Mouse (Mus musculus): ENCODE results near the gene Gm10717. TPM values are rescaled to one million over a fixed set of nuclear protein-coding genes. Genes with fewer than 3 reads are reported as not detected.
"Not testable (repeated sequence)": the region's sequence is repeated elsewhere in the genome, so short reads cannot be mapped to it uniquely, and the experiment has no call there.

Gene Gm10717
- polyA plus RNA-seq, 1 experiment from 2014 or later, result 0.65 TPM

GRCm38 (mm10) chr9:3015354-3015753 is 9.9 kb upstream of the Gm10717 start, which contains the start of gene Gm10720:
Gm10720 (plus strand) TSS chr9:3015654.
- not testable (repeated sequence) for H3K27ac ChIP-seq; H3K4me2 ChIP-seq; H3K27me3 ChIP-seq; H3K4me1 ChIP-seq; H3K36me3 ChIP-seq (ENCODE audit: poor library complexity, severe bottlenecking); H3K4me3 ChIP-seq; H3K9me3 ChIP-seq (replicated peaks); H3K9ac ChIP-seq; ATAC-seq
- 65% methylated on average over 5 of the region's 9 CpGs for WGBS

DNA sequence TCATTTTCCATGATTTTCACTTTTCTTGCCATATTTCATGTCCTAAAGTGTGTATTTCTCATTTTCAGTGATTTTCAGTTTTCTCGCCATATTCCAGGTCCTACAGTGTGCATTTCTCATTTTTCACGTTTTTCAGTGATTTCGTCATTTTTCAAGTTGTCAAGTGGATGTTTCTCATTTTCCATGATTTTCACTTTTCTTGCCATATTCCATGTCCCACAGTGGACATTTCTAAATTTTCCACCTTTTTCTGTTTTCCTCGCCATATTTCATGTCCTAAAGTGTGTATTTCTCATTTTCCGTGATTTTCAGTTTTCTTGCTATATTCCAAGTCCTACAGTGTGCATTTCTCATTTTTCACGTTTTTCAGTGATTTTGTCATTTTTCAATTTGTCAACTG is 9.3 kb upstream of the Gm10717 start:
- not testable (repeated sequence) for H3K9me3 ChIP-seq (replicated peaks); H3K27ac ChIP-seq; H3K9ac ChIP-seq; H3K27me3 ChIP-seq; H3K36me3 ChIP-seq (ENCODE audit: poor library complexity, severe bottlenecking); H3K4me3 ChIP-seq; ATAC-seq; H3K4me1 ChIP-seq; H3K4me2 ChIP-seq
- 83% methylated on average over 6 of the region's 6 CpGs for WGBS

DNA sequence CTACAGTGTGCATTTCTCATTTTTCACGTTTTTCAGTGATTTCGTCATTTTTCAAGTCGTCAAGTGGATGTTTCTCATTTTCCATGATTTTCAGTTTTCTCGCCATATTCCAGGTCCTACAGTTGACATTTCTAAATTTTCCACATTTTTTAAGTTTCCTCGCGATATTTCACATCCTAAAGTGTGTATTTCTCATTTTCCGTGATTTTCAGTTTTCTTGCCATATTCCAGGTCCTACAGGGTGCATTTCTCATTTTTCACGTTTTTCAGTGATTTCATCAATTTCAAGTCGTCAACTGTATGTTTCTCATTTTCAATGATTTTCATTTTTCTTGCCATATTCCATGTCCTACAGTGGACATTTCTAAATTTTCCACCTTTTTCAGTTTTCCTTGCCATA is 8.1 kb upstream of the Gm10717 start, which contains the start of gene Gm10719:
Gene Gm10719, plus strand, starts transcription at position 301 of the 400 bp plus-strand sequence.
- not testable (repeated sequence) for H3K27me3 ChIP-seq; H3K27ac ChIP-seq; ATAC-seq; H3K9me3 ChIP-seq (replicated peaks); H3K9ac ChIP-seq; H3K36me3 ChIP-seq (ENCODE audit: poor library complexity, severe bottlenecking); H3K4me1 ChIP-seq; H3K4me2 ChIP-seq; H3K4me3 ChIP-seq
- 69% methylated on average over 1 of the region's 9 CpGs for WGBS

- not testable (repeated sequence) for H3K4me1 ChIP-seq; H3K36me3 ChIP-seq (ENCODE audit: poor library complexity, severe bottlenecking); H3K4me3 ChIP-seq; H3K9ac ChIP-seq; H3K27ac ChIP-seq; H3K4me2 ChIP-seq; H3K9me3 ChIP-seq (replicated peaks); ATAC-seq; H3K27me3 ChIP-seq
- WGBS, result 62% methylated on average over 9 of the region's 9 CpGs
Observed at GRCm38 (mm10) chr9:3018944-3019343, 6.3 kb upstream of the Gm10717 start.

DNA sequence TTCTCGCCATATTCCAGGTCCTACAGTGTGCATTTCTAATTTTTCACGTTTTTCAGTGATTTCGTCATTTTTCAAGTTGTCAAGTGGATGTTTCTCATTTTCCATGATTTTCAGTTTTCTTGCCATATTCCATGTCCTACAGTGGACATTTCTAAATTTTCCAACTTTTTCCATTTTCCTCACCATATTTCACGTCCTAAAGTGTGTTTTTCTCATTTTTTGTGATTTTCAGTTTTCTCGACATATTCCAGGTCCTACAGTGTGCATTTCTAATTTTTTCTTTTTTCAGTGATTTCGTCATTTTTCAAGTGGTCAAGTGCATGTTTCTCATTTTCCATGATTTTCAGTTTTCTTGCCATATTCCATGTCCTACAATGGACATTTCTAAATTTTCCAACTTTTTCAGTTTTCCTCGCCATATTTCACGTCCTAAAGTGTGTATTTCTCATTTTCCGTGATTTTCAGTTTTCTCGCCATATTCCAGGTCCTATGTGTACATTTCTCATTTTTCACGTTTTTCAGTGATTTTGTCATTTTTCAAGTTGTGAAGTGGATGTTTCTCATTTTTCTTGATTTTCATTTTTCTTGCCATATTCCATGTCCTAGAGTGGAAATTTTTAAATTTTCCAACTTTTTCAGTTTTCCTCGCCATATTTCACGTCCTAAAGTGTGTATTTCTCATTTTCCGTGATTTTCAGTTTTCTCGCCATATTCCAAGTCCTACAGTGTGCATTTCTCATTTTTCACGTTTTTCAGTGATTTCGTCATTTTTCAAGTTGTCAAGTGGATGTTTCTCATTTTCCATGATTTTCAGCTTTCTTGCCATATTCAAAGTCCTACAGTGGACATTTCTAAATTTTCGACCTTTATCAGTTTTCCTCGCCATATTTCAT is 5.1 kb upstream of the Gm10717 start:
- H3K9ac ChIP-seq; H3K9me3 ChIP-seq (replicated peaks); H3K4me2 ChIP-seq; H3K36me3 ChIP-seq (ENCODE audit: poor library complexity, severe bottlenecking); H3K27me3 ChIP-seq; H3K4me1 ChIP-seq; H3K27ac ChIP-seq; H3K4me3 ChIP-seq: not testable (repeated sequence)
- peak; percentile 78 for ATAC-seq
- WGBS, result 79% methylated on average over 17 of the region's 19 CpGs

DNA sequence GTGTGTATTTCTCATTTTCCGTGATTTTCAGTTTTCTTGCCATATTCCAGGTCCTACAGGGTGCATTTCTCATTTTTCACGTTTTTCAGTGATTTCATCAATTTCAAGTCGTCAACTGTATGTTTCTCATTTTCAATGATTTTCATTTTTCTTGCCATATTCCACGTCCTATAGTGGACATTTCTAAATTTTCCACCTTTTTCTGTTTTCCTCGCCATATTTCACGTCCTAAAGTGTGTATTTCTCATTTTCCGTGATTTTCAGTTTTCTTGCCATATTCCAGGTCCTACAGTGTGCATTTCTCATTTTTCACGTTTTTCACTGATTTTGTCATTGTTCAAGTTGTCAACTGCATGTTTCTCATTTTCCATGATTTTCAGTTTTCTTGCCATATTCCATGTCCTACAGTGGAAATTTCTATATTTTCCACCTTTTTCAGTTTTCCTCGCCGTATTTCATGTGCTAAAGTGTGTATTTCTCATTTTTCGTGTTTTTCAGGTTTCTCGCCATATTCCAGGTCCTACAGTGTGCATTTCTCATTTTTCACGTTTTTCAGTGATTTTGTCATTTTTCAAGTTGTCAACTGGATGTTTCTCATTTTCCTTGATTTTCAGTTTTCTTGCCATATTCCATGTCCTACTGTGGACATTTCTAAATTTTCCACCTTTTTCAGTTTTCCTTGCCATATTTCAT is 2.8 kb upstream of the Gm10717 start:
- not testable (repeated sequence) for H3K4me1 ChIP-seq; H3K36me3 ChIP-seq (ENCODE audit: poor library complexity, severe bottlenecking); H3K4me3 ChIP-seq; H3K9ac ChIP-seq; H3K27ac ChIP-seq; ATAC-seq; H3K27me3 ChIP-seq; H3K4me2 ChIP-seq; H3K9me3 ChIP-seq (replicated peaks)
- WGBS, result 72% methylated on average over 11 of the region's 13 CpGs

- H3K4me1 ChIP-seq; H3K4me2 ChIP-seq; H3K4me3 ChIP-seq; H3K9ac ChIP-seq; ATAC-seq; H3K27ac ChIP-seq; H3K36me3 ChIP-seq (ENCODE audit: poor library complexity, severe bottlenecking); H3K27me3 ChIP-seq; H3K9me3 ChIP-seq (replicated peaks): not testable (repeated sequence)
- 73% methylated on average over 12 of the region's 13 CpGs for WGBS
Observed at GRCm38 (mm10) chr9:3023312-3023984, 1.8 kb upstream of the Gm10717 start, which contains the start of gene Gm10718. Gm10718 (plus strand) TSS chr9:3023547.

DNA sequence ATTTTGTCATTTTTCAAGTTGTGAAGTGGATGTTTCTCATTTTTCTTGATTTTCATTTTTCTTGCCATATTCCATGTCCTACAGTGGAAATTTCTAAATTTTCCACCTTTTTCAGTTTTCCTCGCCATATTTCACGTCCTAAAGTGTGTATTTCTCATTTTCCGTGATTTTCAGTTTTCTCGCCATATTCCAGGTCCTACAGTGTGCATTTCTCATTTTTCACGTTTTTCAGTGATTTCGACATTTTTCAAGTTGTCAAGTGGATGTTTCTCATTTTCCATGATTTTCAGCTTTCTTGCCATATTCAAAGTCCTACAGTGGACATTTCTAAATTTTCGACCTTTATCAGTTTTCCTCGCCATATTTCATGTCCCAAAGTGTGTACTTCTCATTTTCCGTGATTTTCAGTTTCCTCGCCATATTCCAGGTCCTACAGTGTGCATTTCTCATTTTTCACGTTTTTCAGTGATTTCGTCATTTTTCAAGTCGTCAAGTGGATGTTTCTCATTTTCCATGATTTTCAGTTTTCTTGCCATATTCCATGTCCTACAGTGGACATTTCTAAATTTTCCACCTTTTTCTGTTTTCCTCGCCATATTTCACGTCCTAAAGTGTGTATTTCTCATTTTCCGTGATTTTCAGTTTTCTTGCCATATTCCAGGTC is 1.1 kb upstream of the Gm10717 start:
- H3K36me3 ChIP-seq (ENCODE audit: poor library complexity, severe bottlenecking); H3K9me3 ChIP-seq (replicated peaks); ATAC-seq; H3K27me3 ChIP-seq; H3K4me3 ChIP-seq; H3K4me2 ChIP-seq; H3K4me1 ChIP-seq; H3K27ac ChIP-seq; H3K9ac ChIP-seq: not testable (repeated sequence)
- WGBS, result 75% methylated on average over 16 of the region's 16 CpGs

- H3K4me3 ChIP-seq; H3K4me1 ChIP-seq; H3K27ac ChIP-seq; H3K9me3 ChIP-seq (replicated peaks); H3K4me2 ChIP-seq; H3K9ac ChIP-seq; H3K27me3 ChIP-seq; ATAC-seq; H3K36me3 ChIP-seq (ENCODE audit: poor library complexity, severe bottlenecking): not testable (repeated sequence)
- 74% methylated on average over 5 of the region's 6 CpGs for WGBS
Observed at GRCm38 (mm10) chr9:3025653-3026052, 436 bp downstream of the Gm10717 start.

DNA sequence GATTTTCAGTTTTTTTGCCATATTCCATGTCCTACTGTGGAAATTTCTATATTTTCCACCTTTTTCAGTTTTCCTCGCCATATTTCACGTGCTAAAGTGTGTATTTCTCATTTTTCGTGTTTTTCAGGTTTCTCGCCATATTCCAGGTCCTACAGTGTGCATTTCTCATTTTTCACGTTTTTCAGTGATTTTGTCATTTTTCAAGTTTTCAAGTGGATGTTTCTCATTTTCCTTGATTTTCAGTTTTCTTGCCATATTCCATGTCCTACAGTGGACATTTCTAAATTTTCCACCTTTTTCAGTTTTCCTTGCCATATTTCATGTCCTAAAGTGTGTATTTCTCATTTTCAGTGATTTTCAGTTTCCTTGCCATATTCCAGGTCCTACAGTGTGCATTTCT is 919 bp downstream of the Gm10717 start:
- H3K27me3 ChIP-seq; H3K36me3 ChIP-seq (ENCODE audit: poor library complexity, severe bottlenecking); H3K9me3 ChIP-seq (replicated peaks); H3K9ac ChIP-seq; ATAC-seq; H3K4me2 ChIP-seq; H3K27ac ChIP-seq; H3K4me3 ChIP-seq; H3K4me1 ChIP-seq: not testable (repeated sequence)
- 74% methylated on average over 5 of the region's 5 CpGs for WGBS

- H3K36me3 ChIP-seq (ENCODE audit: poor library complexity, severe bottlenecking); H3K27me3 ChIP-seq; ATAC-seq; H3K27ac ChIP-seq; H3K4me3 ChIP-seq; H3K4me2 ChIP-seq; H3K9me3 ChIP-seq (replicated peaks); H3K4me1 ChIP-seq; H3K9ac ChIP-seq: not testable (repeated sequence)
- whole genome bisulfite sequencing, result 65% methylated on average over 9 of the region's 9 CpGs
Observed at GRCm38 (mm10) chr9:3026741-3027140, 1.5 kb downstream of the Gm10717 start.

GRCm38 (mm10) chr9:3027200-3027599 is 2.0 kb downstream of the Gm10717 start:
- 70% methylated on average over 9 of the region's 9 CpGs for WGBS

More at GRCm38 (mm10) chr9:3027200-3027599, 2.0 kb downstream of the Gm10717 start:
- H3K36me3 ChIP-seq (ENCODE audit: poor library complexity, severe bottlenecking); H3K9ac ChIP-seq; H3K4me3 ChIP-seq; H3K27me3 ChIP-seq; H3K27ac ChIP-seq; H3K9me3 ChIP-seq (replicated peaks); ATAC-seq; H3K4me2 ChIP-seq; H3K4me1 ChIP-seq: not testable (repeated sequence)
